Mouse (Mus musculus): ENCODE data around the gene Wscd1. TPM values are rescaled to one million over a fixed set of nuclear protein-coding genes. Genes with fewer than 3 reads are reported as not detected.
"Not testable (repeated sequence)": the region's sequence is repeated elsewhere in the genome, so short reads cannot be mapped to it uniquely, and the experiment has no call there.

Gene Wscd1
- total RNA-seq, 1 experiment: 5.8 TPM

- Histone ChIP-seq H3K9me3 (ENCODE audit: control insufficient read depth, insufficient read depth, low read depth, low read length) (no peaks in the 10 kb centered on the region), H3K4me1 (ENCODE audit: control insufficient read depth in 2 of 2, insufficient read depth in 2 of 2, low read length in 2 of 2, poor library complexity in 1 of 2) (peaks cover 0 to 5% of the 10 kb centered on the region in 2 experiments; a peak in 1 of 4 replicates), H3K36me3 (ENCODE audit: control insufficient read depth, insufficient read depth, low read length, poor library complexity, severe bottlenecking) (no peaks in the 10 kb centered on the region), H3K27ac (ENCODE audit: insufficient read depth, low read depth, low read length, poor library complexity, severe bottlenecking) (no peak overlapping the region), H3K9ac (ENCODE audit: insufficient read depth, low read depth, low read length, poor library complexity, severe bottlenecking) (no peak overlapping the region), H3K4me3 (ENCODE audit: insufficient read depth in 1 of 2, low read depth in 1 of 2, low read length in 2 of 2, poor library complexity in 1 of 2, severe bottlenecking in 1 of 2) (no peak overlapping the region)
- DNase-seq (ENCODE audit: low read depth, low spot score): no peak
- TF ChIP-seq ZC3H11A (IDR thresholded peaks at IDR 0.05; ENCODE audit: borderline replicate concordance, low read depth, low read length): no peak
- TF ChIP-seq CHD2 (IDR thresholded peaks at IDR 0.05; ENCODE audit: low read depth, low read length): no peak
- no peak for TF ChIP-seq MAFK (IDR thresholded peaks at IDR 0.05; ENCODE audit: insufficient read depth, low read depth, low read length)
- no peak for TF ChIP-seq HCFC1 (IDR thresholded peaks at IDR 0.05; ENCODE audit: borderline replicate concordance, insufficient read depth, low read length)
- in situ Hi-C loops (cut with MboI; ENCODE audit: low sequenced_read_pairs in 2 of 2, unreplicated experiment in 2 of 2): no loop called here
Observed at GRCm38 (mm10) chr11:71817341-71817740, 67.6 kb downstream of the Wscd1 start.

DNA sequence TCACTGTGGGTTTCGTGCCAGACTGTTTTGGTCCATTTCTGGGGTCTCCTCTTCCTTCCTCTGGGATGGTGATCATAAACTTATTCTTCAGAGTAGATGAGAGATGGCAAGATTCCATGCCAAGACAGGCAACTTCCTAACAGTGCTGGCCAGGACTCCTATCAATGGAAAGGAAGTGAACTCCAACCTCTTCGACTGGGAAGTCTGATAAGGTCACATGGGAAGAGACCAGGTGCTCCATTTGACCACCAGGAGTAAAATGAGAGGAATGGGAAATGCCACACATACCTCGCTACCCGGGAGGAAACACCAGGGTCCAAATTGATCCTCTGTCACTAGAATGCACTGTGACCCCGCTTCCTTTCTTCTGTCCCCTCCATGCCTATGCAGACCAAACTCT lies 68.4 kb downstream of the Wscd1 start:
- Histone ChIP-seq H3K4me1 (ENCODE audit: control insufficient read depth in 2 of 2, insufficient read depth in 2 of 2, low read length in 2 of 2, poor library complexity in 1 of 2) (peaks cover 0 to 5% of the 10 kb centered on the region in 2 experiments; a peak in 1 of 4 replicates), H3K4me3 (ENCODE audit: insufficient read depth in 1 of 2, low read depth in 1 of 2, low read length in 2 of 2, poor library complexity in 1 of 2, severe bottlenecking in 1 of 2) (no peak overlapping the region), H3K36me3 (ENCODE audit: control insufficient read depth, insufficient read depth, low read length, poor library complexity, severe bottlenecking) (no peaks in the 10 kb centered on the region), H3K9me3 (ENCODE audit: control insufficient read depth, insufficient read depth, low read depth, low read length) (no peaks in the 10 kb centered on the region), H3K9ac (ENCODE audit: insufficient read depth, low read depth, low read length, poor library complexity, severe bottlenecking) (no peak overlapping the region), H3K27ac (ENCODE audit: insufficient read depth, low read depth, low read length, poor library complexity, severe bottlenecking) (no peak overlapping the region)
- in situ Hi-C loops (cut with MboI; ENCODE audit: low sequenced_read_pairs in 2 of 2, unreplicated experiment in 2 of 2): no loop called here
- TF ChIP-seq HCFC1 (IDR thresholded peaks at IDR 0.05; ENCODE audit: borderline replicate concordance, insufficient read depth, low read length) (no peak), CHD2 (IDR thresholded peaks at IDR 0.05; ENCODE audit: low read depth, low read length) (no peak), ZNF384 (IDR thresholded peaks at IDR 0.05; ENCODE audit: low read depth, low read length) (no peak), MAFK (IDR thresholded peaks at IDR 0.05; ENCODE audit: insufficient read depth, low read depth, low read length) (no peak), ZC3H11A (IDR thresholded peaks at IDR 0.05; ENCODE audit: borderline replicate concordance, low read depth, low read length) (no peak)
- DNase-seq (ENCODE audit: low read depth, low spot score): no peak

GRCm38 (mm10) chr11:71819901-71820300 lies 70.2 kb downstream of the Wscd1 start:
- no peaks in the 10 kb centered on the region for H3K9me3 ChIP-seq (ENCODE audit: control insufficient read depth, insufficient read depth, low read depth, low read length)

GRCm38 (mm10) chr11:71820847-71821246 lies 71.1 kb downstream of the Wscd1 start:
- Histone ChIP-seq H3K9ac (ENCODE audit: insufficient read depth, low read depth, low read length, poor library complexity, severe bottlenecking) (no peak overlapping the region), H3K36me3 (ENCODE audit: control insufficient read depth, insufficient read depth, low read length, poor library complexity, severe bottlenecking) (no peaks in the 10 kb centered on the region), H3K9me3 (ENCODE audit: control insufficient read depth, insufficient read depth, low read depth, low read length) (no peaks in the 10 kb centered on the region), H3K4me1 (ENCODE audit: control insufficient read depth in 2 of 2, insufficient read depth in 2 of 2, low read length in 2 of 2, poor library complexity in 1 of 2) (peaks cover 0 to 5% of the 10 kb centered on the region in 2 experiments; a peak in 1 of 4 replicates), H3K27ac (ENCODE audit: insufficient read depth, low read depth, low read length, poor library complexity, severe bottlenecking) (no peak overlapping the region), H3K4me3 (ENCODE audit: insufficient read depth in 1 of 2, low read depth in 1 of 2, low read length in 2 of 2, poor library complexity in 1 of 2, severe bottlenecking in 1 of 2) (peak overlapping the region; percentile 28 to 50; a peak in 3 of 4 replicates)
- peak; percentile 12 for DNase-seq (ENCODE audit: low read depth, low spot score)
- in situ Hi-C loops (cut with MboI; ENCODE audit: low sequenced_read_pairs in 2 of 2, unreplicated experiment in 2 of 2): no loop called here
- no peak for TF ChIP-seq ZC3H11A (IDR thresholded peaks at IDR 0.05; ENCODE audit: borderline replicate concordance, low read depth, low read length)
- no peak for TF ChIP-seq HCFC1 (IDR thresholded peaks at IDR 0.05; ENCODE audit: borderline replicate concordance, insufficient read depth, low read length)
- TF ChIP-seq MAFK (IDR thresholded peaks at IDR 0.05; ENCODE audit: insufficient read depth, low read depth, low read length): no peak
- no peak for TF ChIP-seq CHD2 (IDR thresholded peaks at IDR 0.05; ENCODE audit: low read depth, low read length)
- TF ChIP-seq ZNF384 (IDR thresholded peaks at IDR 0.05; ENCODE audit: low read depth, low read length): no peak

More at GRCm38 (mm10) chr11:71819901-71820300, 70.2 kb downstream of the Wscd1 start:
- Histone ChIP-seq H3K4me3 (ENCODE audit: insufficient read depth in 1 of 2, low read depth in 1 of 2, low read length in 2 of 2, poor library complexity in 1 of 2, severe bottlenecking in 1 of 2) (no peak overlapping the region), H3K36me3 (ENCODE audit: control insufficient read depth, insufficient read depth, low read length, poor library complexity, severe bottlenecking) (no peaks in the 10 kb centered on the region), H3K27ac (ENCODE audit: insufficient read depth, low read depth, low read length, poor library complexity, severe bottlenecking) (no peak overlapping the region), H3K4me1 (ENCODE audit: control insufficient read depth in 2 of 2, insufficient read depth in 2 of 2, low read length in 2 of 2, poor library complexity in 1 of 2) (peaks cover 0 to 5% of the 10 kb centered on the region in 2 experiments; a peak in 1 of 4 replicates), H3K9ac (ENCODE audit: insufficient read depth, low read depth, low read length, poor library complexity, severe bottlenecking) (no peak overlapping the region)
- TF ChIP-seq ZC3H11A (IDR thresholded peaks at IDR 0.05; ENCODE audit: borderline replicate concordance, low read depth, low read length) (no peak), ZNF384 (IDR thresholded peaks at IDR 0.05; ENCODE audit: low read depth, low read length) (no peak), MAFK (IDR thresholded peaks at IDR 0.05; ENCODE audit: insufficient read depth, low read depth, low read length) (no peak), HCFC1 (IDR thresholded peaks at IDR 0.05; ENCODE audit: borderline replicate concordance, insufficient read depth, low read length) (no peak), CHD2 (IDR thresholded peaks at IDR 0.05; ENCODE audit: low read depth, low read length) (no peak)
- in situ Hi-C loops (cut with MboI; ENCODE audit: low sequenced_read_pairs in 2 of 2, unreplicated experiment in 2 of 2): no loop called here
- DNase-seq (ENCODE audit: low read depth, low spot score): no peak

DNA sequence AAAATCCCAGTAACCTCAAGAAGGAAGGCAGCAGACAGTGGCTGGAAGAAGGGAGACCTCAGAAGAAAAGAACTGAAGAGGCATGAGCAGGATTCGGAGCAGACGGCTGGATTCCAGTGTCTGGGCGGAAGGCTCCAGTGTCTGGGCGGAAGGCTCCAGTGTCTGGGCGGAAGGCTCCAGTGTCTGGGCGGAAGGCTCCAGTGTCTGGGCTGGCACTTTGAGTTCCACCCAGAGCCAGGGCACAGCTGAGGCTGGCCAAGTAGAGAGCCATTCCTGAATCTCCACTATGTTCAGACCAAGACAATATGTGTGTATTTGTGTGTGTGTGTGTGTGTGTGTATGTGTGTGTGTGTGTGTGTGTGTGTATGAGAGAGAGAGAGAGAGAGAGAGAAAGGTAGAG lies 71.8 kb downstream of the Wscd1 start:
- H3K36me3 ChIP-seq (ENCODE audit: control insufficient read depth, insufficient read depth, low read length, poor library complexity, severe bottlenecking); in situ Hi-C loops (cut with MboI; ENCODE audit: low sequenced_read_pairs in 2 of 2, unreplicated experiment in 2 of 2); H3K27ac ChIP-seq (ENCODE audit: insufficient read depth, low read depth, low read length, poor library complexity, severe bottlenecking); DNase-seq (ENCODE audit: low read depth, low spot score); H3K9me3 ChIP-seq (ENCODE audit: control insufficient read depth, insufficient read depth, low read depth, low read length); H3K4me1 ChIP-seq (ENCODE audit: control insufficient read depth in 2 of 2, insufficient read depth in 2 of 2, low read length in 2 of 2, poor library complexity in 1 of 2); H3K9ac ChIP-seq (ENCODE audit: insufficient read depth, low read depth, low read length, poor library complexity, severe bottlenecking): not testable (repeated sequence)
- peak overlapping the region; percentile 28 to 50; a peak in 2 of 4 replicates for H3K4me3 ChIP-seq (ENCODE audit: insufficient read depth in 1 of 2, low read depth in 1 of 2, low read length in 2 of 2, poor library complexity in 1 of 2, severe bottlenecking in 1 of 2)
